Mouse (Mus musculus): Measurements from ENCODE around the gene Tmem37.

DNA sequence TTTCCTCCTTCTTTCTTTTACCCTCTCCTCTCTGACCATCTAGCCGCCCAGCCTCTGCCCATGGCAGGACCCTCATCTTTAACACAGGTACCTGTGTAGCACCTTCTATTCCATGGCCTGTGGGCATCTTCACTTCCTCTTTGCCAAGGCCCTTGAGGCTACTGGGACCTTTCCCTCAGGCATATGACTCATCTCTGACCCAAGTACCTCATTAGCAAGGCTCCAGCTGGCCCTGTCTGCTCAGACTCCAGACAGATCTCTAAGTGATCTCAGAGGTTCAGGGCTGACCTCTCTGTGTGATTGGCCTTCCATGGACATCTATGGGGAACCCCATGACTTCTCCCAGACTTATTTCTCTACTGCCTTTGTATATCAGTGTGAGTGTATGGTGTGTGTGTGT lies 6.8 kb upstream of the Tmem37 start:
- TF ChIP-seq CTCF (IDR thresholded peaks at IDR 0.05; ENCODE audit: low read depth) (no peak), EP300 (IDR thresholded peaks at IDR 0.05; ENCODE audit: low read depth) (no peak)

All from liver, postnatal 0 days (tissue).